Mouse (Mus musculus): ENCODE data around the gene Hist1h4h.

The Hist1h4h gene

GRCm38 (mm10) chr13:23576906-23577639 lies 46.2 kb downstream of the Hist1h4h start:
- DNase-seq (ENCODE audit: low spot score), result no peak

GRCm38 (mm10) chr13:23577835-23578234 lies 47.0 kb downstream of the Hist1h4h start:
- no peak for DNase-seq (ENCODE audit: low spot score)

Data from adipocyte (in vitro differentiated cells).